Comparison of ENCODE assay signal across 11 mouse cellular contexts in genomic region chr11:100145104-100145503, GRCm38 (mm10). TPM values are rescaled to one million over a fixed set of nuclear protein-coding genes. Genes with fewer than 3 reads are reported as not detected.
DNase-seq lines count a peak whose midpoint lies in the region; ATAC-seq and TF ChIP-seq lines count a peak whose summit lies in the region.
"Had no signal": no experiment of that assay in that cellular context is flagged by ENCODE, and none has a peak within 500 bp of the region (broad histone marks: within the 10 kb centered on the region; RNA-seq: fewer than 3 reads in every experiment).

No protein-coding gene starts in this region.

- H3K4me3 ChIP-seq in lung, adult 2 months (replicated peaks; ENCODE audit: extremely low read depth, low read depth, low read length): peak overlapping the region; percentile 78
- peak overlapping the region; percentile 40 for H3K4me3 ChIP-seq in stomach, postnatal 0 days (ENCODE audit: low read depth, low read length)
- H3K4me3 ChIP-seq: erythroblast, embryonic 14.5 days had no signal

- 3% methylated on average over 20 of the region's 20 CpGs for WGBS in lung, adult 2 months
- WGBS in stomach, postnatal 0 days: under 1% methylated on average over 20 of the region's 20 CpGs

- H3K9ac ChIP-seq in stomach, postnatal 0 days (ENCODE audit: low read length): peak overlapping the region; percentile 63

- no peaks in the 10 kb centered on the region for H3K9me3 ChIP-seq in stomach, postnatal 0 days (ENCODE audit: control insufficient read depth, low read length)

- no peak for TF ChIP-seq EP300 in stomach, postnatal 0 days (optimal IDR thresholded peaks at IDR 0.05)

- ATAC-seq in stomach, postnatal 0 days (ENCODE audit: low FRiP score, low TSS enrichment): peak; percentile 33
- no peak for ATAC-seq in monocyte, adult 5-6 weeks (replicated peaks; ENCODE audit: insufficient number of reproducible peaks, low FRiP score, low TSS enrichment, poor library complexity, severe bottlenecking)

- no peak for TF ChIP-seq CTCF in lung, adult 2 months (IDR thresholded peaks at IDR 0.05; ENCODE audit: insufficient read depth, low read length)
- TF ChIP-seq CTCF in stomach, postnatal 0 days (IDR thresholded peaks at IDR 0.05; ENCODE audit: low read depth): no peak

- peak overlapping the region; percentile 87 for H3K27ac ChIP-seq in stomach, postnatal 0 days (replicated peaks)

- TF ChIP-seq POLR2A in lung, adult 2 months (IDR thresholded peaks at IDR 0.05; ENCODE audit: borderline replicate concordance, extremely low read depth, low read depth, low read length): peak; percentile 24; the same call in 1 of the 2 replicates

- H3K4me1 ChIP-seq in lung, adult 2 months (ENCODE audit: control insufficient read depth, insufficient read depth, low read length): no peaks in the 10 kb centered on the region
- no peaks in the 10 kb centered on the region for H3K4me1 ChIP-seq in stomach, postnatal 0 days (replicated peaks; ENCODE audit: control insufficient read depth, insufficient read depth)

- H3K4me2 ChIP-seq in stomach, postnatal 0 days (replicated peaks; ENCODE audit: low read depth): peak overlapping the region; percentile 42

- peak; percentile 67 to 73 for DNase-seq in urinary bladder, adult 18-20 months (ENCODE audit: low spot score in 2 of 2)
- no peak for DNase-seq in urinary bladder, postnatal 10 days (ENCODE audit: low spot score)
- DNase-seq in kidney, adult 18-20 months: peak; percentile 18
- peak; percentile 75 for DNase-seq in lung, adult 2 months
- DNase-seq in stomach, postnatal 0 days (ENCODE audit: low spot score): peak; percentile 87
- no peak for DNase-seq in left cerebral cortex, postnatal 25 days (ENCODE audit: low spot score in 2 of 2)
- no peak for DNase-seq in gastrocnemius, postnatal 36 days

- no peaks in the 10 kb centered on the region for H3K36me3 ChIP-seq in stomach, postnatal 0 days (ENCODE audit: control insufficient read depth, insufficient read depth, low read length)

- no peaks in the 10 kb centered on the region for H3K27me3 ChIP-seq in stomach, postnatal 0 days (ENCODE audit: control insufficient read depth, insufficient read depth, low read length)

- intact Hi-C loops in left cerebral cortex, postnatal 25 days (cut with DNase I): no loop called here
- intact Hi-C loops in gastrocnemius, postnatal 36 days (cut with DNase I): no loop called here

RNA-seq across cellular contexts. Expression of gene Krt19, which starts 3.4 kb away (rescaled TPM):
- 275 and 280 TPM in 2 replicates for polyA plus RNA-seq in lung, adult 2 months (2012; rRNA removed)
- polyA plus RNA-seq in stomach, postnatal 0 days (2015; fragmentation: Nextera tagmentation; extraction: Ambion mirVana): 1,512 and 1,618 TPM in 2 replicates
- total RNA-seq in monocyte, adult 5-6 weeks (2017): not detected in 3 replicates
- total RNA-seq in left cerebral cortex, postnatal 25 days (2021): not detected
- under 1 TPM; 0.41 to 0.57 TPM for total RNA-seq in gastrocnemius, postnatal 36 days (2021)
- total RNA-seq: MEL had no signal
- polyA plus RNA-seq: erythroblast, embryonic 14.5 days had no signal

RNA-seq across cellular contexts. Expression of gene Krt15, which starts 9.4 kb away (rescaled TPM):
- polyA plus RNA-seq in lung, adult 2 months (2012; rRNA removed): 2.1 and 62.5 TPM in 2 replicates
- 758 and 921 TPM in 2 replicates for polyA plus RNA-seq in stomach, postnatal 0 days (2015; fragmentation: Nextera tagmentation; extraction: Ambion mirVana)
- total RNA-seq in monocyte, adult 5-6 weeks (2017): not detected in 3 replicates
- not detected for total RNA-seq in left cerebral cortex, postnatal 25 days (2021)
- total RNA-seq in gastrocnemius, postnatal 36 days (2021): not detected
- total RNA-seq: MEL had no signal

RNA-seq across cellular contexts. Expression of gene Krt13, which starts 23.7 kb away (rescaled TPM):
- 0.25 and 1,946 TPM in 2 replicates for polyA plus RNA-seq in lung, adult 2 months (2012; rRNA removed)
- polyA plus RNA-seq in stomach, postnatal 0 days (2015; fragmentation: Nextera tagmentation; extraction: Ambion mirVana): 2,802 and 3,195 TPM in 2 replicates
- total RNA-seq in monocyte, adult 5-6 weeks (2017): not detected in 3 replicates
- total RNA-seq in left cerebral cortex, postnatal 25 days (2021): not detected
- total RNA-seq in gastrocnemius, postnatal 36 days (2021): not detected
- total RNA-seq: MEL had no signal
- polyA plus RNA-seq: erythroblast, embryonic 14.5 days had no signal

RNA-seq across cellular contexts. Expression of gene Krt36, which starts 39.7 kb away (rescaled TPM):
- polyA plus RNA-seq in lung, adult 2 months (2012; rRNA removed): 0.25 and 0.50 TPM in 2 replicates
- polyA plus RNA-seq in stomach, postnatal 0 days (2015; fragmentation: Nextera tagmentation; extraction: Ambion mirVana): 0.30 and 0.48 TPM in 2 replicates
- not detected in 3 replicates for total RNA-seq in monocyte, adult 5-6 weeks (2017)
- not detected for total RNA-seq in left cerebral cortex, postnatal 25 days (2021)
- total RNA-seq in gastrocnemius, postnatal 36 days (2021): not detected
- total RNA-seq: MEL; neutrophil, adult 5-6 weeks had no signal
- polyA plus RNA-seq: erythroblast, embryonic 14.5 days had no signal

RNA-seq across cellular contexts. Expression of gene Krt9, which starts 47.9 kb away (rescaled TPM):
- polyA plus RNA-seq in lung, adult 2 months (2012; rRNA removed): not detected in 2 replicates
- polyA plus RNA-seq in stomach, postnatal 0 days (2015; fragmentation: Nextera tagmentation; extraction: Ambion mirVana): 0.04 TPM in 1 of 2 replicates, not detected in the other
- not detected in 3 replicates for total RNA-seq in monocyte, adult 5-6 weeks (2017)
- 1 to 10 TPM; 3.7 to 4.3 TPM for total RNA-seq in left cerebral cortex, postnatal 25 days (2021)
- not detected for total RNA-seq in gastrocnemius, postnatal 36 days (2021)
- total RNA-seq: MEL; neutrophil, adult 5-6 weeks had no signal
- polyA plus RNA-seq: erythroblast, embryonic 14.5 days had no signal

Comparison
In these comparisons a context has a peak if more than half of its experiments do, and no peak if none do; other contexts are left out.
1. DNase-seq: peak in urinary bladder, adult 18-20 months (2 of 2), kidney, adult 18-20 months (single experiment), lung, adult 2 months (single experiment) and stomach, postnatal 0 days (single experiment); none in urinary bladder, postnatal 10 days (single experiment), left cerebral cortex, postnatal 25 days (0 of 2) and gastrocnemius, postnatal 36 days (0 of 2).